In the genomic region with DNA sequence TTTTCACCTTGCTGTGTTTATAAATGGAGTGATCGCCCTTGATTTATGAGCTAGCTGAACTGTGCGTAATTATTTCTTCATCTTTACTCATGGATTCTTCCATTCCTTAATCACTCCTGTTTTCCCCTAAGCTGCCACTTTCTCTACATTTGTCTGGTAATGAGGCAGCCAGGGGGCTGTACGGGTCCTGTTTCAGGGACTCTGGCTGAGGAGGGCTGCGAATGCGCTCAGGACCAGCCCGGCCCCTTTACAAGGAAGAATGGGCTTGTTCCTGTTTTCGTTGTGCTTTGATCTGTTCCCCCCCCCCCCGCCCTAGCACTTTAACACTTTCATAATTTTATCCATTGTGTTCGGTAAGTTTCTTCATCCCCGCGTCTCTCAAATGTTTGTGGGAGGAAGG, we compare ENCODE assay signal across 8 mouse cellular contexts. TPM values are rescaled to one million over a fixed set of nuclear protein-coding genes. Genes with fewer than 3 reads are reported as not detected.
DNase-seq lines count a peak whose midpoint lies in the region; ATAC-seq and TF ChIP-seq lines count a peak whose summit lies in the region.

No protein-coding gene starts in this region.

- no peak for TF ChIP-seq EP300 in stomach, postnatal 0 days (optimal IDR thresholded peaks at IDR 0.05)

- no peak for ATAC-seq in lung, embryonic 15.5 days (ENCODE audit: borderline replicate concordance, extremely low read depth, low FRiP score, low TSS enrichment)
- ATAC-seq in forebrain, postnatal 0 days: no peak
- no peak for ATAC-seq in liver, embryonic 12.5 days
- peak; percentile 12; the same call in 1 of the 2 replicates for ATAC-seq in stomach, postnatal 0 days (ENCODE audit: low FRiP score, low TSS enrichment)

- H3K4me1 ChIP-seq in lung, embryonic 15.5 days: peaks cover 15% of the 10 kb centered on the region; the same call in 1 of the 2 replicates
- H3K4me1 ChIP-seq in forebrain, postnatal 0 days (ENCODE audit: insufficient read depth): no peaks in the 10 kb centered on the region
- H3K4me1 ChIP-seq in liver, embryonic 12.5 days: no peaks in the 10 kb centered on the region
- H3K4me1 ChIP-seq in stomach, postnatal 0 days (replicated peaks; ENCODE audit: control insufficient read depth, insufficient read depth): no peaks in the 10 kb centered on the region

- peak overlapping the region; percentile 52 for H3K4me2 ChIP-seq in lung, embryonic 15.5 days
- peak overlapping the region; percentile 34 for H3K4me2 ChIP-seq in forebrain, postnatal 0 days (ENCODE audit: low read depth)
- peak overlapping the region; percentile 34 for H3K4me2 ChIP-seq in liver, embryonic 12.5 days
- H3K4me2 ChIP-seq in stomach, postnatal 0 days (replicated peaks; ENCODE audit: low read depth): peak overlapping the region; percentile 53

- H3K36me3 ChIP-seq in lung, embryonic 15.5 days: no peaks in the 10 kb centered on the region
- no peaks in the 10 kb centered on the region for H3K36me3 ChIP-seq in forebrain, postnatal 0 days (ENCODE audit: insufficient read depth)
- H3K36me3 ChIP-seq in liver, embryonic 12.5 days: no peaks in the 10 kb centered on the region
- no peaks in the 10 kb centered on the region for H3K36me3 ChIP-seq in stomach, postnatal 0 days (ENCODE audit: control insufficient read depth, insufficient read depth, low read length)

- no peak for DNase-seq in lung, postnatal 4 days
- DNase-seq in forebrain, postnatal 0 days: no peak
- DNase-seq in stomach, postnatal 0 days (ENCODE audit: low spot score): no peak
- DNase-seq in thymus, postnatal 4 days: no peak
- no peak for DNase-seq in adrenal gland, adult 2 months
- DNase-seq in natural killer cell, adult 2 months (ENCODE audit: low spot score in 2 of 2): no peak

- TF ChIP-seq CTCF in forebrain, postnatal 0 days (IDR thresholded peaks at IDR 0.05; ENCODE audit: low read depth): 0 out of 2 replicates have a peak, but pooled peaks have one; percentile 15
- peak; percentile 32 for TF ChIP-seq CTCF in stomach, postnatal 0 days (IDR thresholded peaks at IDR 0.05; ENCODE audit: low read depth)

- no peak overlapping the region for H3K9ac ChIP-seq in lung, embryonic 15.5 days
- H3K9ac ChIP-seq in forebrain, postnatal 0 days: no peak overlapping the region
- no peak overlapping the region for H3K9ac ChIP-seq in liver, embryonic 12.5 days
- H3K9ac ChIP-seq in stomach, postnatal 0 days (ENCODE audit: low read length): no peak overlapping the region

- H3K4me3 ChIP-seq in lung, embryonic 15.5 days: peak overlapping the region; percentile 27
- H3K4me3 ChIP-seq in forebrain, postnatal 0 days (ENCODE audit: low read depth, low read length): no peak overlapping the region
- no peak overlapping the region for H3K4me3 ChIP-seq in liver, embryonic 12.5 days
- H3K4me3 ChIP-seq in stomach, postnatal 0 days (ENCODE audit: low read depth, low read length): peak overlapping the region; percentile 17

- no peaks in the 10 kb centered on the region for H3K9me3 ChIP-seq in lung, embryonic 15.5 days
- H3K9me3 ChIP-seq in forebrain, postnatal 0 days (ENCODE audit: low read length): no peaks in the 10 kb centered on the region
- H3K9me3 ChIP-seq in liver, embryonic 12.5 days (replicated peaks): no peaks in the 10 kb centered on the region
- H3K9me3 ChIP-seq in stomach, postnatal 0 days (ENCODE audit: control insufficient read depth, low read length): no peaks in the 10 kb centered on the region

- no peak overlapping the region for H3K27ac ChIP-seq in lung, embryonic 15.5 days
- no peak overlapping the region for H3K27ac ChIP-seq in forebrain, postnatal 0 days (ENCODE audit: low read depth, low read length)
- no peak overlapping the region for H3K27ac ChIP-seq in liver, embryonic 12.5 days
- H3K27ac ChIP-seq in stomach, postnatal 0 days (replicated peaks): no peak overlapping the region

- WGBS in lung, embryonic 15.5 days: 4% methylated on average over 11 of the region's 11 CpGs
- 6% methylated on average over 11 of the region's 11 CpGs for WGBS in forebrain, postnatal 0 days
- WGBS in liver, embryonic 12.5 days (ENCODE audit: insufficient replicate concordance): 22% methylated on average over 11 of the region's 11 CpGs
- WGBS in stomach, postnatal 0 days: 4% methylated on average over 11 of the region's 11 CpGs

- H3K27me3 ChIP-seq in lung, embryonic 15.5 days: no peaks in the 10 kb centered on the region
- H3K27me3 ChIP-seq in forebrain, postnatal 0 days (ENCODE audit: insufficient read depth, low read length): no peaks in the 10 kb centered on the region
- 0 out of 2 replicates have a peak, but pooled peaks cover 12% of the 10 kb centered on the region for H3K27me3 ChIP-seq in liver, embryonic 12.5 days (replicated peaks)
- no peaks in the 10 kb centered on the region for H3K27me3 ChIP-seq in stomach, postnatal 0 days (ENCODE audit: control insufficient read depth, insufficient read depth, low read length)

RNA-seq across cellular contexts. Expression of a gene that starts 48.2 kb away (rescaled TPM):
- polyA plus RNA-seq in lung, embryonic 15.5 days (2015; fragmentation: Nextera tagmentation; extraction: Ambion mirVana): 22.5 and 29.9 TPM in 2 replicates
- total RNA-seq in forebrain, postnatal 0 days (2014; rRNA removed): 107 and 146 TPM in 2 replicates
- 24.6 and 34.4 TPM in 2 replicates for polyA plus RNA-seq in forebrain, postnatal 0 days (2015; fragmentation: Nextera tagmentation; extraction: Ambion mirVana)
- polyA plus RNA-seq in liver, embryonic 12.5 days (2016; fragmentation: Nextera tagmentation; extraction: Ambion mirVana): 5.6 and 5.9 TPM in 2 replicates
- polyA plus RNA-seq in stomach, postnatal 0 days (2015; fragmentation: Nextera tagmentation; extraction: Ambion mirVana): 7.2 and 7.3 TPM in 2 replicates
- total RNA-seq in adrenal gland, adult 2 months (2021): 10 to 100 TPM; 66.5 to 82.4 TPM
- 24.4 and 27.2 TPM in 2 replicates for polyA plus RNA-seq in adrenal gland, adult 2 months (2012; rRNA removed)

Comparison
In these comparisons a context has a peak if more than half of its experiments do, and no peak if none do; other contexts are left out.
1. H3K4me3 ChIP-seq: peak in lung, embryonic 15.5 days (single experiment) and stomach, postnatal 0 days (single experiment); none in forebrain, postnatal 0 days (single experiment) and liver, embryonic 12.5 days (single experiment).
2. Peak in every context shown above with its lines, with median percentiles within 50 percentile points of each other: H3K4me2 ChIP-seq.